Mouse (Mus musculus) ES-E14 (cell line): ENCODE results near the gene Ppm1n. TPM values are rescaled to one million over a fixed set of nuclear protein-coding genes. Genes with fewer than 3 reads are reported as not detected.

ENCODE experiments used
- DNase-seq: peaks from one replicate; pipeline ENCODE4 v3.0.0-alpha.2; 2013; ENCODE audit warnings: low read depth, low spot score
- H3K27ac ChIP-seq: 2 replicates; pipeline ENCODE4 v1.5.1; 2012; ENCODE audit warnings: low read depth, mild to moderate bottlenecking, low read length, moderate library complexity, mixed read lengths; ENCODE audit not compliant: poor library complexity, insufficient read depth, severe bottlenecking
- H3K36me3 ChIP-seq: 2 replicates; pipeline ENCODE4 v1.6.1; 2012; ENCODE audit warnings: mild to moderate bottlenecking, low read length, moderate library complexity, mixed read lengths; ENCODE audit not compliant: control insufficient read depth, poor library complexity, insufficient read depth, severe bottlenecking
- H3K4me1 ChIP-seq, 2 experiments: fragments of 150-350 bp in 1 of 2; sonication (generic) in 1 of 2; 2 replicates each; pipeline ENCODE4 v1.6.1; 2012; ENCODE audit warnings: low read length in 2 of 2, mild to moderate bottlenecking in 1 of 2, mixed read lengths in 1 of 2; ENCODE audit not compliant: control insufficient read depth in 2 of 2, insufficient read depth in 2 of 2, poor library complexity in 1 of 2
- H3K4me3 ChIP-seq, 2 experiments: fragments of 150-350 bp in 1 of 2; sonication (generic) in 1 of 2; 2 replicates each; pipeline ENCODE4 v1.5.1; 2012; ENCODE audit warnings: low read length in 2 of 2, low read depth in 1 of 2, mild to moderate bottlenecking in 1 of 2, mixed read lengths in 1 of 2; ENCODE audit not compliant: insufficient read depth in 1 of 2, poor library complexity in 1 of 2, severe bottlenecking in 1 of 2
- H3K9ac ChIP-seq: 2 replicates; pipeline ENCODE4 v1.6.1; 2012; ENCODE audit warnings: low read depth, mild to moderate bottlenecking, low read length, mixed read lengths; ENCODE audit not compliant: poor library complexity, insufficient read depth, severe bottlenecking
- H3K9me3 ChIP-seq: fragments of 150-350 bp; sonication (generic); 2 replicates; pipeline ENCODE4 v1.6.1; 2012; ENCODE audit warnings: low read depth, mild to moderate bottlenecking, low read length; ENCODE audit not compliant: control insufficient read depth, insufficient read depth
- CHD2 ChIP-seq: IDR thresholded peaks from 2 replicates; pipeline ENCODE4 v1.6.1; 2014; ENCODE audit warnings: mild to moderate bottlenecking, low read depth, low read length, inconsistent platforms
- HCFC1 ChIP-seq: IDR thresholded peaks from 2 replicates; pipeline ENCODE4 v1.6.1; 2012; ENCODE audit warnings: low read length, inconsistent platforms, borderline replicate concordance; ENCODE audit not compliant: insufficient read depth
- MAFK ChIP-seq: IDR thresholded peaks from 2 replicates; pipeline ENCODE4 v1.6.1; 2014; ENCODE audit warnings: mild to moderate bottlenecking, low read depth, low read length, inconsistent platforms; ENCODE audit not compliant: insufficient read depth
- ZC3H11A ChIP-seq: IDR thresholded peaks from 2 replicates; pipeline ENCODE4 v1.6.1; 2012; ENCODE audit warnings: low read depth, mild to moderate bottlenecking, inconsistent platforms, low read length, borderline replicate concordance
- ZNF384 ChIP-seq: IDR thresholded peaks from 2 replicates; pipeline ENCODE4 v1.6.1; 2012; ENCODE audit warnings: low read depth, low read length, inconsistent platforms
- in situ Hi-C, 2 experiments: fragments of 600-800 bp; cut with MboI; formaldehyde crosslinking; loops; one replicate each; pipeline ENCODE4 v1.15.1; 2025; ENCODE audit warnings: low sequenced_read_pairs in 2 of 2, inconsistent platforms in 1 of 2; ENCODE audit not compliant: unreplicated experiment in 2 of 2
- total RNA-seq: library from RNA; depleted of rRNA; stranded (reverse); fragments of 300-350 nt; gene quantifications from 2 replicates; pipeline ENCODE4 v1.2.3, GENCODE M21; 2012

The Ppm1n gene
- total RNA-seq, 1 experiment: 2.9 TPM

DNA sequence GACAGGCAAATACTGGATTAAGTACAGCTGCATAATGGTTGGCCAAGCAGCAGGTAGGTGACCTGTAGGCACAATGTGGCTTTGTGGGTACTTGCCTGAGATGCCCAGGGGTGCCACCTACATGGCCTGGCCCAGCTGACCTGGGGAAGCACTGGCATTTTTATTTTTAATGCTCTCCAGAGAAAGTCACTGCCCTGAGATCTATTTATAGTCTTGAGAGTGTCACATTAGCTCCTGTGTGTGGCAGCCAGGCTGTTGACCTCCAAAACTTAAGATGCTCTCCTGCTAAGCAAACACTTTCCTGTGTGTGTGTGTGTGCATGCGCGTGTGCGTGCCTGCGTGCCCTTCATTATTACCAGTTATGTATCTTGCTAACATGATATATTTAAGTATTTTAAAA is 41.5 kb downstream of the Ppm1n start:
- H3K27ac ChIP-seq: no peak overlapping the region
- H3K4me3 ChIP-seq: no peak overlapping the region
- no peak for DNase-seq
- H3K9ac ChIP-seq: no peak overlapping the region
- in situ Hi-C loops: no loop called here
- no peak for TF ChIP-seq ZNF384
- TF ChIP-seq MAFK: no peak
- TF ChIP-seq ZC3H11A: no peak
- TF ChIP-seq HCFC1: no peak
- TF ChIP-seq CHD2: no peak
- no peaks in the 10 kb centered on the region for H3K9me3 ChIP-seq
- H3K4me1 ChIP-seq: peaks cover 4 to 12% of the 10 kb centered on the region in 2 experiments; a peak in 3 of 4 replicates
- no peaks in the 10 kb centered on the region for H3K36me3 ChIP-seq

DNA sequence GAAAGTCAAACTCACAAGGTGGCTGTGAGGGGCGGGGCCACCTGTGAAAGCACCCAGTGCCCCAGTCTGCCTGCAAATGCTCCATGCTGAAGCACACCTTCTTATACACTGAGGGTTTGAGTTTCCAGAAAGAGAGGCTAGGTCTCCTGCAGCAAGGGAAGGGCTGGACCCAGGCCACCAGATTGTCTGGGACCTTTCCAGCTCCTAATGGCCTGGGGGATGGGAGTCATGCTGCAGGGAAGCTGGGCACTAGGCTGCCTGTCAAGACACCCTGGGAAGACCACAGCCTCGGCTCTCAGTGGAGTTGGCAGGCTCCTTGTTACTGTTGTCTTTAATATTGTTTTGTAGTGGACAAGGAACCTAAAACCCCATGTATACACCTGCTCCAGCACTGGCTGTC is 43.5 kb downstream of the Ppm1n start:
- no peaks in the 10 kb centered on the region for H3K9me3 ChIP-seq
- TF ChIP-seq HCFC1: no peak
- no peak for TF ChIP-seq MAFK
- no peak for TF ChIP-seq CHD2
- TF ChIP-seq ZC3H11A: no peak
- TF ChIP-seq ZNF384: no peak
- DNase-seq: no peak

DNA sequence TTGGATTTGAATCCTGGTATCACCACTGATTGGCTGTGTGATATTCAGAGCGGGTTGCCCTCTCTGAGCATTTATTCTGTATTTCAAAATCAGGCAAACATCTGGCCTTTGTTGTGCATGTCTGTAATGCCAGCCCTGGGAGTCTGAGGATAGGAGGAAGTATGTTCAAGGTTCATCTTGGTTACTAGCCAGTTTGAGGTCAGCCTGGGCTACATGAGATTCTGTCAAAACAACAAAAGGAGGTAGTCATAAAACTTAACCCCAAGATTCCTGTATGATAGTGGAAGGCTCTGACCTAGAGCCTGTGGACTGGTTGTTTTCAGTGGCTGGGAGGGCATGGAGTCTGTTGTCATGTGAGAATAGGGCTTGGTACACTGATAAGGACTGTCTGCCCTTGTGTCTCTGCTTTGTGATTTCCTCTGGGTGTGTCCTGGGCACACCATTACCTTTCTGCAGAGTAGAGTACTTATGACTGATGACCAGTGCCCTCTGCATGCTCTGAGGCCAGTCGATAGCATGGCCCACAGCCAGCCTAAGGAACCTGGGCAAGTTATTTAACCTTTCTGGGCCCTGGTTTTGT is 44.7 kb downstream of the Ppm1n start:
- Histone ChIP-seq H3K9ac (no peak overlapping the region), H3K27ac (no peak overlapping the region), H3K9me3 (no peaks in the 10 kb centered on the region), H3K4me1 (peaks cover 0 to 7% of the 10 kb centered on the region in 2 experiments; a peak in 2 of 4 replicates), H3K4me3 (no peak overlapping the region), H3K36me3 (peaks cover 2% of the 10 kb centered on the region; the same call in 1 of the 2 replicates)
- in situ Hi-C loops: no loop called here
- TF ChIP-seq CHD2: no peak
- no peak for TF ChIP-seq ZNF384
- no peak for TF ChIP-seq ZC3H11A
- TF ChIP-seq MAFK: no peak
- TF ChIP-seq HCFC1: no peak
- DNase-seq: no peak

More for the DNA sequence above, 43.5 kb downstream of the Ppm1n start:
- Histone ChIP-seq H3K9ac (no peak overlapping the region), H3K27ac (no peak overlapping the region), H3K36me3 (no peaks in the 10 kb centered on the region), H3K4me1 (peaks cover 4 to 12% of the 10 kb centered on the region in 2 experiments; a peak in 3 of 4 replicates), H3K4me3 (no peak overlapping the region)
- in situ Hi-C loops: no loop called here

DNA sequence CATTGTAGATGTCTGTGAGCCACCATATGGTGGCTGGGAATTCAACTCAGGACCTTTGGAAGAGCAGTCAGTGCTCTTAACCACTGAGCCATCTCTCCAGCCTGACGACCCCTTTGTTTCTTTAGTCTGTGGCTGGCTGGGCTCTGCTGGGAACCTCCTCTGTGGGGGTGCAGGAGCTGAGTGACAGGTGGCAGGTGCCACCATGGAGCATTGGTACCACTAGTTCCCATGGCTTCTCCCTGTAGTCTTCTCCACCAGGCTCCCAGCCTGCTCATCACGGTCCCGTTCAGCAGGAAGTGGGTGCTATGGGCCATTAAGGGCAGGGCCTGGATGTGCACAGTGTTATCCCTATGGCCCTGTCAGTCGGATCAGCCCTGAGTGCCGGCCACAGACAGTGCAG is 45.2 kb downstream of the Ppm1n start:
- no peak overlapping the region for H3K27ac ChIP-seq
- in situ Hi-C loops: no loop called here
- H3K4me3 ChIP-seq: no peak overlapping the region
- no peaks in the 10 kb centered on the region for H3K9me3 ChIP-seq
- H3K9ac ChIP-seq: no peak overlapping the region
- DNase-seq: no peak
- H3K4me1 ChIP-seq: peaks cover 0 to 3% of the 10 kb centered on the region in 2 experiments; a peak in 1 of 4 replicates
- peaks cover 2% of the 10 kb centered on the region; the same call in 1 of the 2 replicates for H3K36me3 ChIP-seq
- no peak for TF ChIP-seq MAFK
- TF ChIP-seq ZC3H11A: no peak
- TF ChIP-seq CHD2: no peak
- no peak for TF ChIP-seq ZNF384
- no peak for TF ChIP-seq HCFC1

GRCm38 (mm10) chr7:19231849-19232248 is 48.0 kb downstream of the Ppm1n start:
- Histone ChIP-seq H3K9me3 (no peaks in the 10 kb centered on the region), H3K4me1 (peaks cover 0 to 4% of the 10 kb centered on the region in 2 experiments; a peak in 1 of 4 replicates), H3K36me3 (peaks cover 2% of the 10 kb centered on the region; the same call in 1 of the 2 replicates), H3K4me3 (no peak overlapping the region), H3K9ac (no peak overlapping the region), H3K27ac (no peak overlapping the region)
- in situ Hi-C loops: no loop called here
- no peak for TF ChIP-seq HCFC1
- no peak for TF ChIP-seq CHD2
- no peak for TF ChIP-seq MAFK
- TF ChIP-seq ZNF384: no peak
- TF ChIP-seq ZC3H11A: no peak
- DNase-seq: no peak
